Mouse (Mus musculus) testis, adult 2 months (tissue): ENCODE results near the gene Gpn3.

Source experiments
- CTCF ChIP-seq: fragments of 200-500 bp; IDR thresholded peaks from 2 replicates; pipeline ENCODE4 v1.5.1; 2012; ENCODE audit warnings: low read depth, mild to moderate bottlenecking, inconsistent platforms, low read length, moderate library complexity; ENCODE audit not compliant: control insufficient read depth, insufficient read depth, insufficient replicate concordance
- POLR2A ChIP-seq: fragments of 200-500 bp; IDR thresholded peaks from 2 replicates; pipeline ENCODE4 v1.6.1; 2012; ENCODE audit warnings: low read depth, mild to moderate bottlenecking, inconsistent platforms, low read length, moderate library complexity; ENCODE audit not compliant: control insufficient read depth

- peak; percentile 92; the same call in 1 of the 2 replicates for TF ChIP-seq CTCF
- no peak for TF ChIP-seq POLR2A
Observed at GRCm38 (mm10) chr5:122379374-122380155, 7.9 kb downstream of the Gpn3 start.
